Mouse (Mus musculus): ENCODE measurements around the gene Txnrd1. TPM values are rescaled to one million over a fixed set of nuclear protein-coding genes. Genes with fewer than 3 reads are reported as not detected.

The Txnrd1 gene
- polyA plus RNA-seq, 1 experiment from 2014 or later, result 200 TPM

- H3K4me1 ChIP-seq, result peaks cover 36% of the 10 kb centered on the region
- no peaks in the 10 kb centered on the region for H3K27me3 ChIP-seq (ENCODE audit: poor library complexity, severe bottlenecking)
- 82% methylated on average over 6 of the region's 6 CpGs for WGBS
Observed at GRCm38 (mm10) chr10:82805111-82805510, 28.6 kb upstream of the Txnrd1 start.

DNA sequence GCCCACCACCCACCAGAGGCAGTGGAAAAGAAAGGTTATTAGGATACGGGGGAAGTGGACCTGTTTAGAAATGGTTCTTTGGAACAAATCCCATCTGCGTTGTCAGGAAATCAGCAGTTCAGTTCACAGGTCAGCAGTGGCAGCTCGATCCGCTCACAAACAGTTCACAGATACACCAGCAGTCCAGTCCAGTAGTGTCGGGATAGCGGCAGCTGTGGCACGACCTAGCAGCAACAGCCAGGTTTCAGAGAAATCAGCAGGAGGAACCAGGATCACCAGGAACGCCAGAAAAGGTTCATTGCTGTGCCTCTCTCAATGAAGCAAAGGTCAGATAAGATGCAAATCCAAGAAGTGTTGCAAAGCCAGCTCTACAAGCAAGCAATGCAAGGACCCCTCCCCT lies 27.3 kb upstream of the Txnrd1 start:
- peaks cover 38% of the 10 kb centered on the region for H3K4me1 ChIP-seq
- WGBS, result 88% methylated on average over 8 of the region's 8 CpGs

More at GRCm38 (mm10) chr10:82805111-82805510, 28.6 kb upstream of the Txnrd1 start:
- H3K27ac ChIP-seq, result no peak overlapping the region
- no peaks in the 10 kb centered on the region for H3K36me3 ChIP-seq (replicated peaks)
- no peaks in the 10 kb centered on the region for H3K9me3 ChIP-seq
- DNase-seq (ENCODE audit: extremely low spot score, low spot score), result no peak
- no peak overlapping the region for H3K4me3 ChIP-seq

GRCm38 (mm10) chr10:82807238-82807637 lies 26.5 kb upstream of the Txnrd1 start:
- Histone ChIP-seq H3K27ac (no peak overlapping the region), H3K9me3 (no peaks in the 10 kb centered on the region), H3K4me1 (peaks cover 45% of the 10 kb centered on the region), H3K27me3 (ENCODE audit: poor library complexity, severe bottlenecking) (no peaks in the 10 kb centered on the region; the same call in 1 of the 2 replicates), H3K4me3 (no peak overlapping the region), H3K36me3 (replicated peaks) (no peaks in the 10 kb centered on the region)
- WGBS, result 83% methylated on average over 7 of the region's 7 CpGs
- no peak for DNase-seq (ENCODE audit: extremely low spot score, low spot score)

More for the DNA sequence above, 27.3 kb upstream of the Txnrd1 start:
- no peak for DNase-seq (ENCODE audit: extremely low spot score, low spot score)
- Histone ChIP-seq H3K36me3 (replicated peaks) (no peaks in the 10 kb centered on the region), H3K27me3 (ENCODE audit: poor library complexity, severe bottlenecking) (no peaks in the 10 kb centered on the region), H3K27ac (no peak overlapping the region), H3K9me3 (no peaks in the 10 kb centered on the region), H3K4me3 (no peak overlapping the region)

DNA sequence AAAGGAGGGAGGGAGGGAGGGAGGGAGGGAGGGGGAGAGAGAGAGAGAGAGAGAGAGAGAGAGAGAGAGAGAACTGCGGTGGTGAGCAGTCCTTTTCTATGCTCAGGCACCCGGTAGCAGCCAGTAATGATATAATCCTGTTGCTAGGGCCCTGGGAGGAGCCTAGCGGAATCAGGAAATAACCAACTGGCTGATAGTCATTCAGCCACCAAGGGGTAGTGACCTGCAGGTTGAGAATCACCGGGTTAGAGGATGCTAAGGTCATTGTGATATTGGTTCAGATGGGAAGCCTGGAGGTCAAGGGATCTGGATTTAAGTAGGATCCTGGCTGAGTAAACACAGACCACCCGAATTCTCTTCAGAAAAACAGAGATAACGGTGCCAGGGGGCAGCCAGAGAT lies 25.6 kb upstream of the Txnrd1 start:
- no peaks in the 10 kb centered on the region for H3K36me3 ChIP-seq (replicated peaks)
- DNase-seq (ENCODE audit: extremely low spot score, low spot score), result no peak
- H3K4me3 ChIP-seq, result no peak overlapping the region
- H3K9me3 ChIP-seq, result no peaks in the 10 kb centered on the region; the same call in 1 of the 2 replicates
- H3K27ac ChIP-seq, result peak overlapping the region; percentile 48; the same call in 1 of the 2 replicates
- WGBS, result 50% methylated on average over 6 of the region's 6 CpGs
- peaks cover 4% of the 10 kb centered on the region; the same call in 1 of the 2 replicates for H3K27me3 ChIP-seq (ENCODE audit: poor library complexity, severe bottlenecking)
- peaks cover 45% of the 10 kb centered on the region for H3K4me1 ChIP-seq

DNA sequence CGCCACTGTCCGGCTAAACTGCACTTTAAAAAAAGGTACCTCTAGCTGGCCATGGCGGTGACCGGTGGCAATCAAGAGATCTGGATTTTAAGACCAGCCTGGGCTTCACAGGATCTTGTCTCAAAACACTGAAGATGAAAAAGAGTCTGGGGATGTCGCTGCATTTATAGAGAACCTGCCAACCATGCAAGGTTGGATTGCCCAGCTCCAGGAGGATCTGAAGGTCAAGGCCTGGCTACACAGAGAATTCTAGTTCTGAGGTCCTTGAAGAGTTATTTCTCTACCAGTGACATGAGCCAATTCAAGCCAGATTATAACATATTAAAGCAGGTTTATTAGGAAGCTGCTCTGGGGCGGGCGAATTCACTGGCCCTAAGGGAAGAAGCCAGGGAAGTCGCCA lies 24.9 kb upstream of the Txnrd1 start:
- H3K27ac ChIP-seq, result peak overlapping the region; percentile 62

DNA sequence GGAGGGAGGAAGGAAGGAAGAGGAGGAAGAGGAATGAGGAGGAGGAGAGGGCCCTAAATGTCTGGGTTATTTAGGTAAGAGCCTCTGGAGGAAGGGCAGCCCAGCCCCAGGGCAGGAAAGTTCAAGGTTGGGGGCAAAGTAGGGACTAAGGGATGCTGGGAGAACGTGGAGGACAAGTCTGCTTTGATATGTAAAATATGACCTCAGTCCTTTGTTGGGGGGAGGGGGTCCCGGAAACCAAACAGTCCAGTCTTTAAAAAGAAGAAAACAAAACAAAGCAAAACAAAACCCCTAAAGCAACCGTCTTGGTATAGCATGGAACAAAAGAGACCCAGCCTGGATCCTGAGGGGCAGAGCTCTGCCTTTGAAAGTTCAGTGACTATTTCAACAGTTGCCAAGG lies 24.4 kb upstream of the Txnrd1 start:
- Histone ChIP-seq H3K4me3 (no peak overlapping the region), H3K4me1 (peaks cover 54% of the 10 kb centered on the region), H3K27ac (peak overlapping the region; percentile 62), H3K9me3 (no peaks in the 10 kb centered on the region; the same call in 1 of the 2 replicates), H3K36me3 (replicated peaks) (no peaks in the 10 kb centered on the region), H3K27me3 (ENCODE audit: poor library complexity, severe bottlenecking) (peaks cover 4% of the 10 kb centered on the region; the same call in 1 of the 2 replicates)
- no peak for DNase-seq (ENCODE audit: extremely low spot score, low spot score)
- 14% methylated on average over 3 of the region's 3 CpGs for WGBS

More for the DNA sequence above, 24.9 kb upstream of the Txnrd1 start:
- Histone ChIP-seq H3K4me3 (no peak overlapping the region), H3K4me1 (peaks cover 49% of the 10 kb centered on the region), H3K36me3 (replicated peaks) (no peaks in the 10 kb centered on the region), H3K9me3 (no peaks in the 10 kb centered on the region; the same call in 1 of the 2 replicates), H3K27me3 (ENCODE audit: poor library complexity, severe bottlenecking) (peaks cover 4% of the 10 kb centered on the region; the same call in 1 of the 2 replicates)
- no peak for DNase-seq (ENCODE audit: extremely low spot score, low spot score)
- WGBS, result 82% methylated on average over 8 of the region's 8 CpGs

DNA sequence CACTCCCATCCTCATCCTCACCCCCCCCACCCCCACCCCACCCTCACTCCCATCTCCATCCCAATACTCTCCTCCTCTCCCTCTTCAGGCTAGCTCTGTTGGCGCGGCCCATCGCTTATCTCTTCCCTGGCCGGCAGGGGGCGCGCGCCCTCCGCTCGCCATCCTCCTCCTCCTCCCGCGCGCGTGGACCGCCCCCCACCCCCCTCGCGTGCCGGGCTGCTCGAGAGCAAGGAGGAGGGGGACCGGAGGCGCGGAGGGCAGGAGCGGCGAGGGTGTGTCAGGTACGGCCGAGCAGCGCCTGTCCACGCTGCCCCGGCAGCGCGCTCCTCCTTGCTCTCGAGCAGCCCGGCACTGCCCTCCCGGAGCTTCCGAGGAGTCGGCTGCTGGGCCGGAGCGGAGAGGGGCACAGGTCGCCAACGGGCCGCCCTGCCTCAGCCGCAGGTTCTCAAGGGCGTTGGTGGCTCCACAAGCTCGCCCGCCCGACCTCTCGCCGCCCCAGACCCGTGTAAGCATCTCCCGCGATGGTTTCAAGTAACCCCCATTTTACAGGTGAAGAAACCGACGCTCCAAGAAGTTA lies 21.8 kb upstream of the Txnrd1 start:
- Histone ChIP-seq H3K27ac (peak overlapping the region; percentile 84), H3K4me3 (peak overlapping the region; percentile 62), H3K4me1 (peaks cover 71% of the 10 kb centered on the region), H3K9me3 (no peaks in the 10 kb centered on the region; the same call in 1 of the 2 replicates), H3K36me3 (replicated peaks) (no peaks in the 10 kb centered on the region), H3K27me3 (ENCODE audit: poor library complexity, severe bottlenecking) (peaks cover 4% of the 10 kb centered on the region; the same call in 1 of the 2 replicates)
- 9% methylated on average over 32 of the region's 52 CpGs for WGBS
- DNase-seq (ENCODE audit: extremely low spot score, low spot score), result peak; percentile 79

DNA sequence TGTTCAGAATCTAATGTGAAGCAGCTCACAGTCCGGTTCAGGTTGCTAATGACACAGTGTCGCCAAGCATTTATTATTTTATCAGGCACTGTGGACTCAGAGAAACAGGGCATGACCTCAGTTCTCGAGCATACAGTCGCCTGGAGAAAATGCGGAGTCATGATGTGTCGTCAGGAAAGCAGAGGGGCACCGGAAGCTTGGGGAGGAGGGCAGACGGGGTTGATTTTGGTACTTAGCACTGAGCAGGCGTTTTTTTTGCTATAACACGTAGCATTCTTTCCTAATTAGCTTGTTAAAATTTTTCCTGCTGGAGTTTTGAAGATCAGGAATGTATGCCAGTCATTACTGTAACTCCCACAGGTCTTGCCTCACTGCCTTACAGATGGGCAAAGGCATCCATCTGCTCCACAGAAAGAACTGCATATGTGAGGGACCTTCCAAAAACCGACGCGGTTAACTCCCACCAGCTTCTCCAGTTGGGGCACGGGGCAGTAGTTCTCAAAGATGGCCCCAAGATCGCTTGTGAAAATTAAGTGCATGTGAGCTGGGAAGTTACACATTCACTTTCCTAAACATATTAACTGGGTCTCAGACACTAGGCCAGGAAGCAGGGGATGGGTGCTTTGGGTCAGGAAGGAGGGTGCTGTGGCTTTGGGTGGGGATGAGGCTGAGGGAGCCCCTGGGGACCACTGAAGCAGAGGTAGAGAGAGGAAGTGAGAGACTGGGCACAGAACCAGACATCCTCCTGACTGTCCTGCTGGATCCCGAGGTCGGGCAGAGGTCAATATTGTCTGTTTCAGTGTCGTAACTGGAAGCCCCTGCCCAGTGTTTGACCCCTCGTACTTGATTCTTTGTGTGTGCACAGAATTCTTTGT lies 19.4 kb upstream of the Txnrd1 start:
- Histone ChIP-seq H3K36me3 (replicated peaks) (no peaks in the 10 kb centered on the region), H3K27me3 (ENCODE audit: poor library complexity, severe bottlenecking) (peaks cover 4% of the 10 kb centered on the region; the same call in 1 of the 2 replicates)
- WGBS, result 65% methylated on average over 19 of the region's 19 CpGs

DNA sequence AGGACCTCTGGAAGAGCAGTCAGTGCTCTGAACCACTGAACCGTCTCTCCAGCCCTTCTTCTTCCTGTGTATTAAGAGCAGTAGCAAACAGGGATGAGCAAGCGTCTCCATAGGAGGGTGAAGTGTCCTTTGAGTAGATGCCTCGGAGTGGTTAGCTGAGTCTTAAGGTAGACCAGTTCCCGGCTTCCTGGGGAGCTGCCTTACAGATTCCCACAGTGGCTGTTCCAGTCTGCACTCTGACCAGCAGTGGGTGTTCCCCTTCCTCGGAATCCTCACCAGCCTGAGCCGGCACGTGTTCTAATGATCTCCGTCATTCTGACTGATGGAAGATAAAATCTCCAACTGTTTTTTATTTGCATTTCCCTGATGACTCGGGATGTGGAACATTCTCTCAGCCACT lies 17.3 kb upstream of the Txnrd1 start:
- DNase-seq (ENCODE audit: extremely low spot score, low spot score), result no peak
- H3K9me3 ChIP-seq, result no peaks in the 10 kb centered on the region; the same call in 1 of the 2 replicates

More for the DNA sequence above, 19.4 kb upstream of the Txnrd1 start:
- H3K4me1 ChIP-seq, result peaks cover 72% of the 10 kb centered on the region
- DNase-seq (ENCODE audit: extremely low spot score, low spot score), result no peak
- H3K27ac ChIP-seq, result peak overlapping the region; percentile 56
- no peak overlapping the region for H3K4me3 ChIP-seq
- H3K9me3 ChIP-seq, result no peaks in the 10 kb centered on the region; the same call in 1 of the 2 replicates

DNA sequence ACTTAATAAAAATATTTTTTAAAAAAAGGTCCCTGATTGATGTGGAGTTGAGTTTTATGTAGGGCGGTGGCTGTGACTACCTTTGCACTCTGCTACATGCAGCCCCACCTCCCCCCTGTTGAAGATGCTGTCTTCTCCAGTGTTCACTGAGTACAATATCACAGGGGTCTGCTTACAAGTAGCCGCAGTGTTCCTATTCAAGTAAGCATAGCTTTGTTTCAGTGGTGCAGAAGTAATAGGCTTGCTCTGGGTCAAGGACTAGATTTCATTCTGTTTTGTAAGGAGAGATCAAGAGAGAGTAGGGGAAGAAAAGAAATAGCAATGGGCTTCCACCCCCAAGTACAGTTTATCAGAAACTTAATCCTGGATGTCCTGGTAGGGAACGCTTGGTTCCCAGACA lies 16.2 kb upstream of the Txnrd1 start:
- 34% methylated on average over 3 of the region's 3 CpGs for WGBS
- H3K9me3 ChIP-seq, result no peaks in the 10 kb centered on the region; the same call in 1 of the 2 replicates
- no peak overlapping the region for H3K4me3 ChIP-seq
- peak; percentile 41 for DNase-seq (ENCODE audit: extremely low spot score, low spot score)
- H3K27me3 ChIP-seq (ENCODE audit: poor library complexity, severe bottlenecking), result peaks cover 2% of the 10 kb centered on the region; the same call in 1 of the 2 replicates
- peaks cover 56% of the 10 kb centered on the region for H3K4me1 ChIP-seq
- no peaks in the 10 kb centered on the region for H3K36me3 ChIP-seq (replicated peaks)
- peak overlapping the region; percentile 85 for H3K27ac ChIP-seq

More for the DNA sequence above, 17.3 kb upstream of the Txnrd1 start:
- peaks cover 4% of the 10 kb centered on the region; the same call in 1 of the 2 replicates for H3K27me3 ChIP-seq (ENCODE audit: poor library complexity, severe bottlenecking)
- peaks cover 63% of the 10 kb centered on the region for H3K4me1 ChIP-seq
- 89% methylated on average over 9 of the region's 9 CpGs for WGBS
- H3K36me3 ChIP-seq (replicated peaks), result no peaks in the 10 kb centered on the region
- H3K4me3 ChIP-seq, result no peak overlapping the region
- peak overlapping the region; percentile 70; the same call in 1 of the 2 replicates for H3K27ac ChIP-seq

- Histone ChIP-seq H3K9me3 (no peaks in the 10 kb centered on the region; the same call in 1 of the 2 replicates), H3K36me3 (replicated peaks) (no peaks in the 10 kb centered on the region), H3K4me1 (peaks cover 56% of the 10 kb centered on the region), H3K27ac (peak overlapping the region; percentile 85), H3K27me3 (ENCODE audit: poor library complexity, severe bottlenecking) (no peaks in the 10 kb centered on the region), H3K4me3 (no peak overlapping the region)
- 51% methylated on average over 9 of the region's 9 CpGs for WGBS
- no peak for DNase-seq (ENCODE audit: extremely low spot score, low spot score)
Observed at GRCm38 (mm10) chr10:82817936-82818335, 15.8 kb upstream of the Txnrd1 start.

DNA sequence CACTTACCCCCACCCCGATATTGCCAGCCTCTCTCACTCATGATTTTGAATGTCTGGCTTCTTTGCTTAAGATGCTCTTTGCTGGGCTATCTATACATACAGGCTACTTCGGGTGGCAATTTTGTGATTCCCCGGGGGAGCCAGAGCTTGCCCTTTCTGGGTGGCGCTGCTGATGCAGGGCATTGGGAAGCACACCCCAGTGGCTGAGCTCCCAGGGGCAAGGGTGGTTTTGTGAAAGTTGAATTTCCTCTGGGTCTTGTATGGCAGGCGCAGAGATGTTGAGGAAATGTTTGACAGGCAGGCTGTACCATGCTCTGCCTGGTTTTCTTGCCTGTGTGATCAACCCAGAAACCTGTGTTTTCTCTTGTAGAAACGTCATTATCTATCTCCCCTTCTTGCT lies 15.1 kb upstream of the Txnrd1 start:
- H3K36me3 ChIP-seq (replicated peaks), result no peaks in the 10 kb centered on the region
- peaks cover 56% of the 10 kb centered on the region for H3K4me1 ChIP-seq
- WGBS, result 76% methylated on average over 6 of the region's 6 CpGs
- H3K9me3 ChIP-seq, result no peaks in the 10 kb centered on the region
- H3K4me3 ChIP-seq, result no peak overlapping the region
- peak overlapping the region; percentile 85 for H3K27ac ChIP-seq
- no peak for DNase-seq (ENCODE audit: extremely low spot score, low spot score)
- H3K27me3 ChIP-seq (ENCODE audit: poor library complexity, severe bottlenecking), result no peaks in the 10 kb centered on the region

All from forebrain, embryonic 10.5 days (tissue).